Mouse (Mus musculus) mesoderm, embryonic 11.5 days (tissue): ENCODE data around the gene Kars.
A peak's percentile ranks its signal among the peaks of the same experiment; 100 is the strongest.

ENCODE experiments used
- DNase-seq: peaks from one replicate; pipeline ENCODE4 v3.0.0-alpha.2; 2012; ENCODE audit warnings: low read depth, low spot score

Gene Kars

DNA sequence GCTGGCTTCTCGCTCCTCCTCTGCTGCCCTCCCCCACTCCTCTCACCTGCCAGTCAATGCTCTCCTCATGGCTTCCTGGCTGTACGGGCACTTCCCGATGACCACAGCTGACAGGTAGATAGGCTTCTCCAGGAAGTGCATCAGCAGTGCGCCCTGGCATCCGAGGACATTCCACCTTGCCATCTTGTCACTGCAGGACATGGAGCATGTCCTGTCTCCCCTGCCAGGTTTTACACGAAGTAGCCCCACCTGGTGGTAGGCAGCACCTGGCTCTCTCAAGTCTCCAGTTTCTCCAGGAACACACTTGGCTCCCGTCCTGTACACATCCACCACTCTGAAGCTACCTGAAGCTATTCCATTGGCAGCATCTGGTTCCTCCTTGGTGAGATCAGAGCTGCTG lies 29.0 kb downstream of the Kars start:
- DNase-seq = no peak

DNA sequence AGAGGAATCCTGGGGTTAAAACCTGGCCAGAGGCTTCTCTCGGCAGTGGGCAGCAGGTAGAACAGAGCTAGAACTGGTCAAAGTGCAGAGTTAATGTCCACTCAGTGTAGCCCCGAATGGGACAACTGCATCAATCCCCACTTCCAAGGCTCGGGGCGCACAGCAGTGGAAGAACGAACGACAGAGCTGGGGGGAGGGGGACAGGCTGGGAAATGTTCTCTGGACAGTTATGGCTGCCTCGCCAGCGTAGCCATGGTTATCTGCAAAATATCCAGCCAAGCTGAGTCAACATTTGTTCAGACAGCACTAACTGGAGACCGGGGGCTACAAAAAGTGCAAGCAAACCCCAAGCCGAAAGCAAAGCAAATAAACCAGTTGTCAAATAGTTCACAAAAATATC lies 33.0 kb downstream of the Kars start:
- no peak for DNase-seq

DNA sequence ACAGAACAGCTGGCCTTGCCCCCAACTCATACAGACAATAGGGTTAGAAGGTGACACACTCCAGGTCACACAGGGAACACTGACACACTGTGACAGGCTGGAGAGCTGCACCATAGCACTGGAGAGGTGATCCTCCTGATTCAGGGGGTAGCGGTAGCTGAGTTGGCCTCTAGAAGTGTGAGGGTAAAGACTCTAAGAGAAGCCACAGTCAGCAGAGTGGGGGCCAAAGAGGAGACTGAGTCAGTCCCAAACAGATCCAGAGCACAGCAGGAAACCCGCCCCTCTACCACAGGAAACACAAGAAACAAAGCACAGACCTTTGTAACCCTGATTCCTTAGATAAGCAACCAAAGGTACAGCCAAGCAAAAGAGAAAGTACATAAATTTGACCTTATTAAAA lies 34.8 kb downstream of the Kars start:
- DNase-seq = no peak

DNA sequence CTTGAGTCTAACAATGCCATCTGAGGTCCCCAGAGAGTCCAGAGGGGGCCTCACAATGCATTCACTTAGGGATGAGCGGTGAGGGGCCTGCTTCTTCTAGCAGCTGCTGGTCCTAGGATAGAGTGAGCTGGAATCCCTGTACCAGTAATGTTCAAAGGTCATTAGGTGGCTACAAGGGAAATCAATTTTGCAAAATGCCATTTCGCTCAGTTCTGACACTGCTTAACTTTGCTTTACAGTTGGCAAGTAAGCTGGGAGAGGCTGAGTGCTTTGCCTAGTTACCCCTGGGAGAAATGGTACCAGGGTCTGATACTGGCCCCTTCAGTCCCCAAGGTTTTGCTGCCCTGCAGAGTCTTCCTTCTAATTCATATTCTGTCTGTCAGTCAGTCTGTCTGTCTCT lies 35.4 kb downstream of the Kars start:
- DNase-seq = no peak

DNA sequence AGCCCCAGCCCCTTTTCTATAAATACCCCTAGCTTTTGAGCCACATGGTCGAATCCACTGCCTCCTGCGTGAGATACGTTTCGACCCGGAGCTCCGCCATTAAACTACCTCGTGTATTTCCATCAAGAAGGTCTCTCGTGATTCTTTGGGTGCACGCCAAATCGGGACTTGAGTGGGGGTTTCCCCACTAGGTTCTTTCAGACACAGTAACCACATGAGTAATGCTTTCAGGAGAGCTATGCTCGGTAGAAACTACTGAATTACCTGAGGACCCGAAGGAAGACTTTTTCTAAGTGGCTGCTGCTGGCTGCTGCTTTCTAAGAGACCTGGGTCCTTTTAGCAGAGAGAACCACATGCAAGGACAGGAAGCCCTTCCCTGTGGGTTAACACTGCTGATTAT lies 37.0 kb downstream of the Kars start:
- DNase-seq = no peak

DNA sequence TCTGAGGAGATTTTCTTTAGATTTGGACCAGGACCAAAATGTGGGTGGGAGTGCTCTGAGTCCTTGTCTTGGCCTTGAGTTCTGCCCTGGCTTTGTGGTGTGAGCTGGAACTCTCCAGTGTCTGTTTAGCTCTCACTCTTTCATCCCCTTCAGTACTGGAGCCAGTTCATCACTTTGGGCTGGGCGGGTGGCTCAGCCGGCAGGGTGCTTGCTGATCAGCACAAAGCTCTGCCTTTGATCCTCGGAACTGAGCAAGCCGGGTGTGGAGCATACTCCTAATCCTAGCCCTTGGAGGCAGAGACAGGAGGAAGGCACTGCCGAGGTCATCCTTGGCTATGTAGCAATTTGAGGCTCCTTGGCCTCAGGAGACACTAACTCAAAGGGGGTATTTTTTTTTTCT lies 42.1 kb downstream of the Kars start:
- no peak for DNase-seq

DNA sequence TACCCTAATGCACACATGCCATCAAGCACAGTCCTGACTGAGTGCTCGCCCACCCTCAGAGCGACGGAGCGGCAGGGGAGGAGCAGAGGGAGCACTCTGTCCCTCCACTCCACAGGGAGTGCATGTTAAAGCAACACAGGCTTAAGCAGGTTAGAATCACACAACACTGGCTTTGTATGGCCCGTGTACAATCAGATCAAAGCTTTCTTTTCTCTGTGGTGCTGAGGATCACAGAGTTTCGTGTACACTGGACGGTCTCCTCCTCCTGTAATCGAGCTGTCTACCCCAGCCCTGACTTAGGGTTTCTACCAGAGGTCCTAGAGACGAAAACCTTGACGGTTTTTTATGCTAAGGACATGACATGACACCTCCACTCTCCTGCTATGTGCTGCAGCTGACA lies 42.6 kb downstream of the Kars start:
- DNase-seq = no peak

DNA sequence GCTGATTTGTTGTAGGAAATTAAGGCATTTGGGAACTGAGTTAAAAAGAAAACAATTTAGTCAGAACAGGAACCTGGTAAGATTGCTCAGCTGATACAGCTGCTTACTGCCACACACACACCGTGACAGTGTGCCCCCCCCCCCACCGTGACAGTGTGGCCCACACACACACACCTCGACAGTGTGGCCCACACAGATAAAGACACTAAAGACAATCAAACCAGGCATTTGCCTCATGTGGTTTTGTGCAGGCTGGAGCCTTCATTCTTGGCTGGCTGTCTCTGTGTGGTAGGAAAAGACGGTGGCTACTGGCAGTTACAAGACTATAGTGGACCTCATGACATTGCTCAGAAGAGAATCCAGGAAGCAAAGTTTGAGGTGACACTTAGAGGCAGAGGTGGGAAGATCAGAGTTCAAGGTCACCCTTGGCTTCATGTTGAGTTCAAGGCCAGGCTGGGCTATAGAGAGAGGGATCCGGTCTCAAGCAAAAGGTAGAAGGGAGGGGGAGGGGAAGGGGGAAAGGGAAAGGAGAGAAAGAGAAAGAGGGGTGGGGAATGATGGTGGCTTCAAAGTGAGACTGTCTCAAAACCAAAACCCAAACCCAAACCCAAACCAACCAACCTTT lies 43.8 kb downstream of the Kars start:
- no peak for DNase-seq

DNA sequence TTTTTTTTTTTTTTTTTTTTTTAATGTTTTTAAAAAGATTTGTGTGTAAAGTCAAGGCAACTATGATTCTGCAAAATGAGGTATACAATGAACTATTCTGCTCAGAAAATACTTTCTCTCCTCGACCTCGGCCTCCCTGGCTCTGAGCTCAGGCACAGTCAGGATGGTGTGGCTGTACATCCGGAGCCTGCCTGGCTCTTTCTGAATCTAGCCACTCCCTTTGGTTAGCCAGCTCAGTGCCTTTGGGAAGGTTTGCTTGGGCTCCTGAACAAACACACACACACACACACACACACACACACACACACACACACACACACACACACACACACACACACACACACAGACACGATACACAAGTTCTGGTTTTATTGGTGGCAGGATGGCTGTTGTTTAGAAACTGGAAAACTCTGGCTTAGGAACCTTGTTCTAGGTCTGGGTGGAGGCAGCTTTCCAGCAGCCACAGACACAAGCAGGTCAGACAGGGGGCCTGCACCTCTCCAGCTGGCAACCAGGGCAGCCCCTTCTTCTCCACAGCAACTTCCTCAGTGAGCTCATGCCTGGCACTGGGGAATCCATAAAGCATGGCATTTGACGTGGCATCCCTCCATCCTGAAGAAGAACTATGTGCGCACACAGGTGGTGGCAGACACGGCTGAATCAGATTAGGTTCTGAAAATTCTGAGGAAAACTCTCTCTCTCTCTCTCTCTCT lies 46.1 kb downstream of the Kars start:
- no peak for DNase-seq

DNA sequence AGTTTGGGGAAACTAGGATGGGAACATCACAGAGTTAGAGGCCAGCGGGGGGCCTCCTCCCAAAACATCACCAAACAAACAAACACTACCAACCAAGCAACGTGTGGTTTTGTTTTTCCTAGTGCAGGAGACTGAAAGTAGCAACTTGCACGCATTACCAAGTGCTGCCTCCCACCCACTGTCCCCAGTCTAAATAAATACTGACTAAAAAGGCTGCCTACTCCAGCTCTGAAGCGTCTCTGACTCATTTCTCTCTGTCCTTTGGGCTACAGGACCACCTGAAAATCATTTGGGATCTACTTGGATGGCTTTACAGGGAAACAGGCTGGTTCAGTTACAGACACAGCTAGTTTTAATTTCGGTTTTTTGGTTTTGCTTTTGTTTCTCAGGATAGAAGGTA lies 46.8 kb downstream of the Kars start:
- DNase-seq = no peak

DNA sequence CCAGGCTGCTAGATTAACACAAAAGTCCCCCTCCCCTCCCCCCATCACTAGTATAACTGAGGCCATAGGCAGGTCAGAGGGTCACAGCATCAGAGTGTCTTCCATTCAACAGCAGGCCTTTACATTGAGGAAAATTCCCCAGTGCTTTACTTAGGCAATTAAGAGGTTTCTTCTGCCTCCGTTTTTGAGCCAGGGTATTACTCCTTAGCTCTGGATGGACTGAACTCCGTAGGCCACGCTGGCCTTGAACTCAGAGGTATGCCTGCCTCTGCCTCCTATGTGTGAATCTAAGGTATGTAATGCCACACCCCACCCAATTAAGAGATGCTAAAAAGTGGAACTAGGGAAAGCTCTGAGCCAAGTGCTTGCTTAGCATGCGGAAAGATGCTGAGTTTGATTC lies 47.6 kb downstream of the Kars start:
- no peak for DNase-seq

DNA sequence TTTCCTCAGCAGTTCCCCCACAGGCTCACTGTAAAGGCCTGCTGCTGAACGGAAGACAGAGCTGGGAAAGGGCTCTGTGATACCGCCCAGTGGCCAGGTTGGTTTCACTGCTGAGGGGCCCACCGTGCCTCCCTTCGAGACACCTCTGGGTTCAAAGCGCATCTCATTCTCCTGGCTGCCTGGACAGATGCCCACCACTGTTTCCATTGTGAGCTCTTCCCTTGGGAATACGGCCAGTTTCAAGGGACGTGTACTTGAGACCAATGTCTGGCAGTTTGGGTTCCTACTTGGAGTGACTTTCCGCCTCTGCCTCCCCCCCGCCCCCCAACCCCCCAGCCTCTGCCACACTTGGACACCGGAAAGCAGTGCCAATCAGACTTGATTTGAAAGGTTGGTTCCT lies 48.0 kb downstream of the Kars start:
- no peak for DNase-seq

DNA sequence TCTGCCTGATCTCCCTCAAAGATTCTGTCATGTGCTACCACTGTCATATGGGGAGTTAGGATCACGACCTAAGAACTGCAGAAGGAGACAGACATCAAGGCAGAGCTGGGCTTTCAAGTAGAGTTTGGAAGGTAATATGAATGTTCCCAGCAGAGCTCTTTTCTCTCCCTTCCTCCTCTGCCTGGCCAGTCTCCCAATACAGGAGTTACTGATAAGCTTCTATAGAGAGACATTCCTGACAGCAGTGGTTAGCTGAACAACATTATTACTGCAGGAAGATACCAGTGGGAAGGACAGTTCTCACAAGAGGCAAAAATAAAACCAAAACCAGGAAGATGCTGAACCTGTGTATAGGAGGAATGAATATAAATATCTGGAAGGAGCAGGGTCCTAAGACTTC lies 48.5 kb downstream of the Kars start:
- no peak for DNase-seq

DNA sequence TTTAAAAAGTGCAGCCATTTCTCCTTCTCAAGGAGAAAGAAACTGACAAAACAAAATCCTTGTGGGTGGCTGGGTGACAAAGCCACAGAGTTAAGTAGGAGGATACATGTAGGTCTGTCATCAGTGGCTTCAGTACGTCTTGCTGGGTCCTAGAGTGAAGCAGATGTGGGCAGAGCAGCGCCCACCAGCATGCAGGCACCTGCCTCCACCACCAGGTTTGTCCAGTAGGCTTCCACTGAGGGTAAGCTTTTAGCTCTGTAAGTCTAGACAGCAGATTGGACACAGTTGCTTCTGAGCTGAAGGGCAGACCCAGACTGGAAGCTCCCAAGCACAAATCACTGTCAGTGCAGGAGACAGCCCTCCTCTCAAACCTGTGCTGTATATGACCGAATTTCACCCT lies 49.8 kb downstream of the Kars start:
- peak; percentile 29 for DNase-seq

DNA sequence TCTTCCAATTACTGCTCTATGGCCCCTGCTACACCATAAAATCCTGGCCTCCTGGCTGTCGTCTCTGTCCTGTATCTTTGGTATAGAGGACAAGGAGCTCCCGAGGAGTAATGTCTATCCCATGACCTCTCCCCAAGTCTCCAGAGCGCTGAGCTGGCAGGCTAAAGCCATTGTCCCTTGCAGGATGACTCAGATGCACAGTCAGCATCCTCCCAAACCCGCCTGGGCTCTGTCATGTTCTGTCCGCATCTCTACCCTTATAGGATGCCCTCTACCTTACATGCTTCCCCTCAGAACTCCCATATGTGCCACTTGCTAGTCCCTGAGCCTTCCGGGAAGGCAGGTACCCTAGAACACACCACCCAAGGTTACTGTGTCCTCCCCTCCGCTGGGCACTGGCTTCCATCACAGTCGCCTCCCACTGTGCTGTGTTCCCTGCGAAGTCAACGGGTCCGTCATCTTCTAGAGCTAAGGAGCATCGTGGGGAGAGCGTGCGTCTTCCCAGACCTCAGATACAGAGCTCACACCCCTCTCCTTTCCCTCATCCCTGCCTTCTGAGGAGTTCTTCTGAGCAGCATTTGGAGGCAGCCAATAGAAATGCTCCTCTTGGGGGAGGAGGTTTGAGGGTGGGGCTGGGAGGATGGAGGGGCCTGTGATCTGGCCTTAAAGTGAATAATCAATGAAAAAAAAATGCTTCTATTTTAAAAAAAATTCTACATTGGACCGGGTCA lies 50.4 kb downstream of the Kars start:
- no peak for DNase-seq

DNA sequence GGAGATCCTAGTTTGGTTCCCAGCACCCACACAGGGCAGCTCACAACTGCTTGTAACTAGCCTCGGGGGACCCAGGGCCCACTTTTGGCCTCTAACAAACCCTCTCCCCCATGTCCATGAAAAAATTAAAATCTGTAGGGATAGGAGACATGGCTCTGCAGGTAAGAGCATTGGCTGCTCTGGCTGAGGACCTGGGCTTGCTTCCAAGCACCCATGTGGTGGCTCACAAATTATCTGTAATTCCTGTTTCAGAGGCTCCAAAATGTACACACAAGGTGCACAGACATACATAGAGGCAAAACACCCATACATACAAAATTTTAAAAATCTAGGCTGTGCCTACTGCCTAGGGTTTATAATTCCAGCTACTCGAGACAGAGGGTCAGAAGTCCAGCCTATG lies 53.9 kb downstream of the Kars start:
- no peak for DNase-seq

DNA sequence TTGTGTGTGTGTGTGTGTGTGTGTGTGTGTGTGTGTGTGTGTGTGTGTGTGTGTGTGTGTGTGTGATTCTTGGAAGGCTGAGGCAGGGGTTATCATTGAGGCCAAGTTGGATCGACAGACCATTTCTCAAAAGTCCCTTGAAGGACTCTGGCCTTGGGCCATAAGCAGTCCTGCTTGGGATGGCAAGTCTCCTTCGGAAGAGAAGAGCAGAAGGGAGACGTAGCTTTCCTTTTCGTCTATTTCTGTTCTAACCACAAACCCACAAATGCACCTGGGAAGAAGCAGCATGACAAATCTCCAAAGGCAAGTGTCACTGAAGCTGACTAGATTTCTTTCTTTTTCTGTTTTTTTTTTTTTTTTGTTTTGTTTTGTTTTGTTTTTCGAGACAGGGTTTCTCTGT lies 55.2 kb downstream of the Kars start:
- DNase-seq = no peak

DNA sequence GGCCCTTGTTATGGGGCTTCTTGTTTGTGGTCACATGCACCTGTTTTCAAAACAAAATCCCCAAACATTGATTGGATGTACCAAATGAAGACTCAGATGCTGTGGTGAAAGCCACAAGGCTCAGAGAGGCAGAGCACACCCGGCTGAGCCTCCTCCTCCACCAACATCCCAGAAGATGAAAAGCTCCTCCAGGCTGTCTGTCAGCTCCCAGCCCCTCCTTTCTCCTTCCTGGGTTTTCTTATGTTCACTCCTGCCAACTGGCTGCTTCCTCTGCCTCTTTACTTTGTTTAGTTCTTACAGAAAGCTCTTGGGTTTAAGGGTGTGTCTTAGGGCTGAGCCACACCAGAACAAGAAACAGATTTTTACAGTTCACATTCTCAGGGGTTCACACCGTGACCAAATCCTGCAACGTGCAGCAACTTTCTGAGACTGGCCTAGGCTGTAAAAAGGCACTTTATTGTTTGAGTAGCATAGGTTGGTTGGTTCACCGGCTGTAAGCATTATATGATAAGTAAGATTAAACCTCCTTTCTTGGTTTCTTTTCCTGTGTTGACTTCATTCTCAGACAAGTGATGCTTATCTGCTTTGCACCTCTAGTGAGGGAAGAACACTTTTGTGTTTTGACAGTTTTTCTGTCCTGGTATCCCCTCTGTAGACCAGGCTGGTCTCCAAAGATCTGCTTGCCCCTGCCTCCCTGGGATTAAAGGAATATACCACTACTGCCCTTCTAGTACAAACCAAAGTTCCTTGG lies 56.1 kb downstream of the Kars start:
- DNase-seq = no peak

DNA sequence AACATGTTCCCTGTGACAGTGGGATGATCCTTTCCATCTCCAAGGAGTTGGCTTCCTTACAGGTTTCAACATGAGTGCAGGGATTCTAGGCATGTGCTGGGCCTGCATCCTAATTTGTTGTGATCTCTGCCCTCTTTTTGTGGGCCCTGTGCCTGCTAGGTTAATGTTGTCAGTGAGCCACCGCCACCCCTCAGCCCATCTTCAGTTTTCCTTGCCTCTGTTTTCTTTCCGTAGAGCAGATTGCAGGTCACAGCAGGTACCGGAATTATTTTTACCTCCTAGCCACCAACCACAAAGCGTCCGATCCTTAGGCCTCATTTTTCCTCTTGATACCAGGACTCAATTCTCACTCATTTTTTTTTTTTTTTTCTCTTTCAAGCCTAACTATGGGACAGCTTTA lies 59.2 kb downstream of the Kars start:
- no peak for DNase-seq

DNA sequence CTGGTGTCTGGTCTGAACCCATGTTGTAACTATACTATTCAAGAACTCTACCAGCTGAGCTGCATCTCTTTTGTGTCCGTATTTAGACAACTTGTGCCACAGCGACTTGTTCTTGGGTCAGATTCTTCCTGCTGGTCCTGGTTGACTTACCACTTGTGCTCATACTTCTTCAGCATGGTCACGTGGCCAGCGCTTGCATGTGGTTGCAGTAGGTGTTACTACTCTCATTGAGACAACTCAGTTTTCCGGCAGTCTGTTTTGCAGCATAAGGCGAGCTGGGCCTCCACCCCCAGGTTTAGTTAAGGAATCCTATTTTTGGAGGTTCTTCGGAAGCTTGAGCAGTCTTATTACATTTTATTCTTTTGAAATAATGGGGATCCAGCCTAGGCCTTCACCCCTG lies 59.8 kb downstream of the Kars start:
- DNase-seq = no peak

DNA sequence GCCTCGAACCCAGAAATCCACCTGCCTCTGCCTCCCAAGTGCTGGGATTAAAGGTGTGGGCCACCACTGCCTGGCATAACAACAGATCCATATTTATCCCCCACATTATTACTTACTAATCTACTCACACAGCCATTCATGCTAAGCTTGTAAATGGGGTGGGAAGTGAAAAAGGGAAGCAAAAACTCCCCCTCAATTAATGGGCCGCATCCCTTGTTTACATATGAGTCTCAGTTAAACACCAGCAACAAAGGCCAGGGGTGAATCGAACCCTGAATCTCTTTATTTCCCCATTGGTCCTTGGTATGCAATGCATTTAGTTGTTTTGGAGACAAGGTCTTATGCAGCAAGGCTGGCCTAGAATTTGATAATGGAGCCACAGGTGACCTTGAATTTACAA lies 60.3 kb downstream of the Kars start:
- DNase-seq = no peak

DNA sequence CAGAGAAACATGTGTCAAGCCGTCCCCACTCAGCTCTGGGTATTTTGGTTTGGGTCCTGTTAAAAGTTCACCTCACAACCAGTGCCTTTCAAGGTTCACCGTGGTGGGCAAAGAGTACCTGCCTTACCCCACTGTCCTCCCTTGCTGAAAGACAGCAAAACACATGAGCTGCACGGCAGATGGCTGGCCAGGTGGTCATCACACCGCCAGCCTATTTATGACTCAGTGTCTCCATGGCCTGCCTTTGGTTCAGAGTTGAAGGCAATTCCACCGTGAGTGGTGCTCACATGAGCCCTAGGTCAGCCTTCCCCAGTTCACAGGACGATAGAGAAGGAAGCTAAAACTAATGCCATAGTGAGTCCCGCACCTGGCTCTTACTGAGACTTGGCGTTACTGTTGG lies 63.2 kb downstream of the Kars start:
- no peak for DNase-seq

DNA sequence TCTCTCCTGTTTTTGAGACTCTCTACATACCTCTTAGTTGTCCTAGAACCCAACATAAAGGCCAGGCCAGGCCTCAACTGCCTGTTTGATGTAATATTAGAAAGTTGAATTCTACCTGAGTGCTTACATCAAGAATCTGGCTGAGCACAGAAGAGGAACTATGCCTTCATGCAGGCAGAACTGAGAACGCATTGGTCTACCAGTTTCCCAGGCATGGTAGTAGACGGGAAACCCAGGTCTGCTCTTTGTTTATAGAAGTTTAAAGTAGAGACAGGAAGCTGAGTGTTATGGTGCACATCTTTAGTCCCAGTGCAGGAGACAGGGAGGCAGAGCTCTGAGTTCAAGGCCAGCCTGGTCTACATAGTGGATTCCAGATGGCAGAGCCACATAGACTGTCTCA lies 64.0 kb downstream of the Kars start:
- DNase-seq = no peak
